Mouse (Mus musculus) embryonic facial prominence, embryonic 14.5 days (tissue): Measurements from ENCODE around the gene Dcaf4. TPM values are rescaled to one million over a fixed set of nuclear protein-coding genes. Genes with fewer than 3 reads are reported as not detected.

ENCODE experiments used
- ATAC-seq: fragments of 200-750 bp; cut with Nextera tagmentation; 2 replicates; pipeline ENCODE4 v1.8.0; 2017; ENCODE audit warnings: low read depth, moderate number of reproducible peaks, moderate TSS enrichment
- DNase-seq: peaks from one replicate; pipeline ENCODE4 v3.0.0-alpha.2; 2015; ENCODE audit warnings: low spot score
- H3K27ac ChIP-seq: fragments of 300-500 bp; sonication (generic); replicated peaks from 2 replicates; pipeline ENCODE4 v1.5.1; 2014; ENCODE audit warnings: low read depth, mild to moderate bottlenecking, low read length, moderate library complexity
- H3K27me3 ChIP-seq: fragments of 300-500 bp; sonication (generic); replicated peaks from 2 replicates; pipeline ENCODE4 v1.6.1; 2014; ENCODE audit warnings: low read length; ENCODE audit not compliant: control insufficient read depth, insufficient read depth
- H3K36me3 ChIP-seq: fragments of 300-500 bp; sonication (generic); 2 replicates; pipeline ENCODE4 v1.6.1; 2014; ENCODE audit warnings: low read length, mixed read lengths; ENCODE audit not compliant: control insufficient read depth, insufficient read depth
- H3K4me1 ChIP-seq: fragments of 300-500 bp; sonication (generic); 2 replicates; pipeline ENCODE4 v1.6.1; 2014; ENCODE audit warnings: antibody characterized with exemption, low read length; ENCODE audit not compliant: control insufficient read depth, insufficient read depth
- H3K4me2 ChIP-seq: fragments of 300-500 bp; sonication (generic); 2 replicates; pipeline ENCODE4 v1.6.1; 2014; ENCODE audit warnings: low read depth, mild to moderate bottlenecking, low read length, moderate library complexity, mixed read lengths
- H3K4me3 ChIP-seq: fragments of 300-500 bp; sonication (generic); 2 replicates; pipeline ENCODE4 v1.5.1; 2014; ENCODE audit warnings: low read depth, mild to moderate bottlenecking, low read length
- H3K9ac ChIP-seq: fragments of 300-500 bp; sonication (generic); 2 replicates; pipeline ENCODE4 v1.6.1; 2014; ENCODE audit warnings: low read depth, mild to moderate bottlenecking, low read length, moderate library complexity, mixed read lengths
- H3K9me3 ChIP-seq: fragments of 300-500 bp; sonication (generic); 2 replicates; pipeline ENCODE4 v1.6.1; 2016; ENCODE audit warnings: low read length; ENCODE audit not compliant: control insufficient read depth
- WGBS: fragments of 180-500 bp; shearing (Covaris S2); extraction: QIAGEN DNeasy Blood & Tissue Kit; methylation state at CpG from one replicate; pipeline ENCODE4 v1.1.7; 2014; 5-methylcytosine and 5-hydroxymethylcytosine counted together
- polyA plus RNA-seq: library from polyadenylated mRNA; unstranded; fragments of >200 nt; fragmentation: Nextera tagmentation; extraction: Ambion mirVana; gene quantifications from 2 replicates; pipeline ENCODE4 v1.2.1, GENCODE M21; 2014

Dcaf4 gene
- polyA plus RNA-seq, 1 experiment from 2014 or later: 32.8 TPM

DNA sequence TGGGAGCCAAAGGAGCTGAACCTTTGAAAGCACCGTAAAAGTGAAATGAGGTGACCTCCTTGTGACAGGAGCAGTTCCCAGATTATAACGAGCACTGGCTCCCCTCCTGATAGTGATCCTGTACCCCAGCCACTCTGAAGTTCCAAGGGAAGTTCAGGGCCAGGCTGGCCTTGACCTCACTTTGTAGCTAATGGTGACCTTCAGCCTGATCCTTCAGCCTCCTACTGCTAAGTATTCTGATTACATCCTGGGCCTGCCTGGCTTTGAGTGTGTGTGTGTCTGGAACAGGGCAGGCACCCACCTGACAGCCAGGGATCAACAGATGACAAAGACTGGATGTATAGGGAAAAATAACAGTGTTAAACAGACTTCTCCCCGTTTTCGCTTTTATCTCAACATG lies 3.6 kb downstream of the Dcaf4 start:
- H3K27me3 ChIP-seq: no peaks in the 10 kb centered on the region
- H3K9me3 ChIP-seq: no peaks in the 10 kb centered on the region
- H3K4me1 ChIP-seq: peaks cover 8% of the 10 kb centered on the region
- H3K4me3 ChIP-seq: no peak overlapping the region
- H3K36me3 ChIP-seq: peaks cover 2% of the 10 kb centered on the region; the same call in 1 of the 2 replicates
- H3K4me2 ChIP-seq: no peak overlapping the region
- no peak overlapping the region for H3K9ac ChIP-seq
- 66% methylated on average over 4 of the region's 4 CpGs for WGBS
- DNase-seq (no peak), ATAC-seq (no peak)
- H3K27ac ChIP-seq: no peak overlapping the region

DNA sequence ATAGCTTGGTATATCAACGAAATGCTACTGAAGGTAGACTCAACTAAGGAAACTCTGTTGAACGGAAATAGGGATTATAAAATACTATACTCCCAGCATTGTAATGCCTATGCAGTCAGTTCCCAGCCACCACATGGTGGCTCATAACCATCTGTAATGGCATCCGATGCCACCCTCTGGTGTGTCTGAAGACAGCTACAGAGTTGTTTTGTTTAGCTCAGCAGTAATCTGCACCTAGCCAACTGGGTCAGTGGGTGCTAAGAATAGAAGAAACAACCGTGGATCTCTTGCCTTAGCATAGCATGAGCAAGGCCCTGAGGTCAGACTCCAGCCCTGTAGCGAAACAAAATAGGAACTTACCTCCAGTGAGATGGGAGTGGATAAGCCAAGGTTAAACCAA lies 4.1 kb downstream of the Dcaf4 start:
- no peak overlapping the region for H3K9ac ChIP-seq
- no peak overlapping the region for H3K4me2 ChIP-seq
- DNase-seq (no peak), ATAC-seq (no peak)
- peaks cover 8% of the 10 kb centered on the region for H3K4me1 ChIP-seq
- no peak overlapping the region for H3K27ac ChIP-seq
- H3K36me3 ChIP-seq: peaks cover 5% of the 10 kb centered on the region; the same call in 1 of the 2 replicates
- H3K9me3 ChIP-seq: no peaks in the 10 kb centered on the region
- 72% methylated on average over 5 of the region's 5 CpGs for WGBS
- H3K27me3 ChIP-seq: no peaks in the 10 kb centered on the region
- H3K4me3 ChIP-seq: no peak overlapping the region

DNA sequence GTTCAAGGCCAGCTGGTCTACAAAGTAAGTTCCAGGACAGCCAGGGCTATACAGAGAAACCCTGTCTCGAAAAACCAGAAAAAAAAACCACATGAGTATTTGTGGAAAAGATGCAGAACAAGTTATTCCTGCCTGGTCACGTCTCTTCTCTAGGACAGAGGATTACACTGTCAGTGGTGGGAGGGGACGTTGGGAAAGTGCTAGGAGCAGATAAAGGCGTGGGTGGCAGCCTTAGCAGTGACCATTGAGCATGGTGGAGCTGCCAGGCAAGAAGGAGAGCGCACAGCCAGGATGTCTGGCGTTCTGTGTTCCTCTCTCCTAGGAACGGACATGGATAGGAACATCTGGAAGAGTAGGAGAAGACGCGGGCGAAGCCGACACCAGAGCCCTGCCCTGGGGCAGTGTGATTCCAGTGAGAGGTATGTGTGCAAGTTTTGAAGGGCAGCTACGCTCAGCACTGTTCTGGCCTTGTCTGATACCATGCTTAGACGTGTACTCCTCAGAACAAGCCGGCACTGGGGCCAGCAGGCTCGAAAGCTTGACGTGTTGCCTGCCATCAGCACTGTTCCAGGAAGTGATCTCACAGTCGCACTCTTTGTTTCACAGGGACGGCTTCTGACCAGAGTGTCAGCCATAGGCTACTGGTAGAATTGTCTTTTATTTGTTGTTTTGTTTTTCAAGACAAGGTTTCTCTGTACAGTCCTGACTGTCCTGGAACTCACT lies 5.7 kb downstream of the Dcaf4 start:
- Histone ChIP-seq H3K9me3 (no peaks in the 10 kb centered on the region), H3K36me3 (peaks cover 17% of the 10 kb centered on the region; the same call in 1 of the 2 replicates), H3K4me2 (no peak overlapping the region), H3K9ac (no peak overlapping the region), H3K4me1 (peaks cover 7% of the 10 kb centered on the region), H3K27ac (no peak overlapping the region; the same call in 1 of the 2 replicates), H3K27me3 (no peaks in the 10 kb centered on the region), H3K4me3 (no peak overlapping the region)
- WGBS: 58% methylated on average over 17 of the region's 18 CpGs
- peak; percentile 61; the same call in 1 of the 2 replicates for ATAC-seq
- peak; percentile 80 for DNase-seq

DNA sequence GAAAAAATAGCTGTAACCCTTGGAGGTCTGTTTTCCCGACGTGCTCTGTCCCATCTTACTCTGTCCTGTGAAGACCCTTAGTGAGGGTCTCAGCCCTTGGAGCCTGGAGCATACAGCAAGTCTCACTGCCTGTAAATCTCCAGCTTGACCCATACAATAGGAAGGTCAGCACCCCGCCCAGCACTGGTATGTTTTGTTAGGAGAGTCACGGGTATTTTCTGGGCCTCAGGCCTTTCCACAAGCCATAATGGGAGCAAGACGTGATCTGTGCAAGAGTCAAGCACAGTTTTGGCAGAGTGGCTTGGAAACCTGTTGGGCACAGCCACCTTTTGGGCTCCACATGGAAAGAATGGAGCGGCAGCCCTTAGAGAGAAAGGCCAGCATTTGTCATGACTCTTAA lies 7.5 kb downstream of the Dcaf4 start:
- no peaks in the 10 kb centered on the region for H3K4me1 ChIP-seq
- ATAC-seq (no peak), DNase-seq (no peak)
- H3K9me3 ChIP-seq: no peaks in the 10 kb centered on the region
- no peaks in the 10 kb centered on the region for H3K27me3 ChIP-seq
- peaks cover 34% of the 10 kb centered on the region for H3K36me3 ChIP-seq
- H3K4me2 ChIP-seq: no peak overlapping the region
- H3K27ac ChIP-seq: no peak overlapping the region
- no peak overlapping the region for H3K9ac ChIP-seq
- 48% methylated on average over 6 of the region's 6 CpGs for WGBS
- H3K4me3 ChIP-seq: no peak overlapping the region

DNA sequence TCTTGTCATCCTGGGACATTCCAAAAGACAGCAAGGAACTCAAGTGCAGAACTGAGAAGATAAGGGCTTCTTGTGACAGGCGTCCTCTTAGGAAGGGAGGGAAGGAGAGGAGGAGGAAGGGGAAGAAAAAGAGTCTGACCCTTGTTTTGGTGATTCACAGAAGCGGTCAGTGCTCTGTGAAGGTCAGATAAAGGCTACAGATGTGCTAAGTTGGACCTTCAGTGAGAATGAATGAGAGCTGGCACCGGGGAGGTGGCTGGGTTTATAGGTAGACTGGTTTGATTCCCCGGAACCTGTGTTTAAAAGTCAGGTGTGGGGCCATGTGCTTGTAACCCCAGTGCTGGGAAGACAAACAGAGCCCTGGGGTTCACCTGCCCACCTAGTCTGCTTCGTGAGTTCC lies 8.4 kb downstream of the Dcaf4 start:
- no peak overlapping the region for H3K4me2 ChIP-seq
- H3K9ac ChIP-seq: no peak overlapping the region
- H3K4me1 ChIP-seq: no peaks in the 10 kb centered on the region
- H3K9me3 ChIP-seq: no peaks in the 10 kb centered on the region
- peaks cover 42% of the 10 kb centered on the region for H3K36me3 ChIP-seq
- H3K27me3 ChIP-seq: no peaks in the 10 kb centered on the region
- ATAC-seq: no peak
- no peak for DNase-seq
- WGBS: 88% methylated on average over 5 of the region's 5 CpGs
- H3K27ac ChIP-seq: no peak overlapping the region
- H3K4me3 ChIP-seq: no peak overlapping the region

DNA sequence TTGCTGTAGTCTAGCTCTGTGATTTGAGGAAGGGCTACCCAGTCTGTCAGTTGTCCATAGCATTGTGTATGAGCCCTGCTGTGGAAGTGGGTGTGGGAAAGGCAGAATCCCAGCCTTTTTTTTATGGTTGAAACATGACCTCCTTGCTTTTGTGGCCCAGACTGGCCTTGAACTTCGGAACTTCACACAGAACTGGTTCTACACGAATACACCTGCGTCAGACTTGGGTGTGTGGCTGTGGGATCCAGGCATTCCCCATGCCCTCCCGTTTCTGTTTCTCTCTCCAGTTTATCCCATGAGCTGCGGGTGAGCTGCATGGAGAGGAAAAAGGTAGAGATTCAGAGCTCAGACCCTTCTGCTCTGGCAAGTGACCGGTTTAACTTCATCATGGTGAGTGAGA lies 11.7 kb downstream of the Dcaf4 start:
- H3K4me2 ChIP-seq: no peak overlapping the region
- H3K27ac ChIP-seq: no peak overlapping the region
- whole genome bisulfite sequencing: 91% methylated on average over 6 of the region's 6 CpGs
- H3K4me3 ChIP-seq: no peak overlapping the region
- no peak overlapping the region for H3K9ac ChIP-seq
- DNase-seq (no peak), ATAC-seq (no peak)
- H3K4me1 ChIP-seq: peaks cover 9% of the 10 kb centered on the region; the same call in 1 of the 2 replicates
- peaks cover 63% of the 10 kb centered on the region for H3K36me3 ChIP-seq
- H3K27me3 ChIP-seq: no peaks in the 10 kb centered on the region
- no peaks in the 10 kb centered on the region for H3K9me3 ChIP-seq

DNA sequence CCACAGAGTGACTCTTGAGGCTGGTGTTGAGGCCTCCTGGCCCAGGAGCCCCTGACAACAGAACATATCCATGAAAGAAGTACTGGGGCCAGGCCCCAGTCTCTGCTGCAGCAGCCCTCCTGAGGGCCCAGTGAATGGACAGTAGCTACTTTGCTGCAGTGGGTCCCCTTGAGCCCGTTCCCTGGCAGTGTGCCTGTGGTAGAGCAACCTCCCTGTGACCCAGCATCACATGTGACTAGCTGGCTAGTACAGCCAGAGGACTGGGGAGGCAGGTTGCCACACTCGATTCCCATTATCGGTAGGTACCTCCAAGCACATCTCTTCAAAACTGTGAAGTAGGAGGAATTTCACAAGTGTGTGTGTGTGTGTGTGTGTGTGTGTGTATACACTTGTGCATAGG lies 12.7 kb downstream of the Dcaf4 start:
- 91% methylated on average over 3 of the region's 3 CpGs for WGBS
- H3K4me3 ChIP-seq: no peak overlapping the region
- no peak overlapping the region for H3K27ac ChIP-seq
- no peak overlapping the region for H3K9ac ChIP-seq
- no peak overlapping the region for H3K4me2 ChIP-seq
- no peaks in the 10 kb centered on the region for H3K9me3 ChIP-seq
- peaks cover 9% of the 10 kb centered on the region; the same call in 1 of the 2 replicates for H3K4me1 ChIP-seq
- peaks cover 70% of the 10 kb centered on the region for H3K36me3 ChIP-seq
- DNase-seq (no peak), ATAC-seq (no peak)
- H3K27me3 ChIP-seq: no peaks in the 10 kb centered on the region

DNA sequence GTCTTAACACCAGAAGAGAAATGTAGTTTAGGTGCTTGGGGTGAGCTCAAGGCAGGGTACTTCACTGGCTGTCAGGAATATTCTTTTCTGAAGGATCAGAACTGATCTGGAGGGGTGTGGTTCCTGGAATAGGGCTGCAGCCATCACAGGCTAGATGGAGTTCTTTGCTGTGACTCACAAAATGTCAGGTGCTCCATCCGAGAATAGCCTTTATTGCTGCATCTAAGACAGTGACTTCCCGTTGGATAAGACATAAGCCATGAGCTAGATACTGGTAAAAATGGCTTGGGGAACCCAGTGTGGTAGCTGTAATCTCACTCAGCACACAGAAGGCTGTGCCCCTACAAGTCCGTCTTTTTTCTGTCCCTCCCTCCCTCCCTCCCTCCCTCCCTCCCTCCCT lies 13.9 kb downstream of the Dcaf4 start:
- H3K9ac ChIP-seq: no peak overlapping the region
- H3K27ac ChIP-seq: no peak overlapping the region
- WGBS: 86% methylated on average over 3 of the region's 3 CpGs
- no peaks in the 10 kb centered on the region for H3K27me3 ChIP-seq
- DNase-seq (no peak), ATAC-seq (no peak)
- peaks cover 9% of the 10 kb centered on the region; the same call in 1 of the 2 replicates for H3K4me1 ChIP-seq
- peaks cover 78% of the 10 kb centered on the region for H3K36me3 ChIP-seq
- H3K4me3 ChIP-seq: no peak overlapping the region
- no peaks in the 10 kb centered on the region for H3K9me3 ChIP-seq
- no peak overlapping the region for H3K4me2 ChIP-seq

DNA sequence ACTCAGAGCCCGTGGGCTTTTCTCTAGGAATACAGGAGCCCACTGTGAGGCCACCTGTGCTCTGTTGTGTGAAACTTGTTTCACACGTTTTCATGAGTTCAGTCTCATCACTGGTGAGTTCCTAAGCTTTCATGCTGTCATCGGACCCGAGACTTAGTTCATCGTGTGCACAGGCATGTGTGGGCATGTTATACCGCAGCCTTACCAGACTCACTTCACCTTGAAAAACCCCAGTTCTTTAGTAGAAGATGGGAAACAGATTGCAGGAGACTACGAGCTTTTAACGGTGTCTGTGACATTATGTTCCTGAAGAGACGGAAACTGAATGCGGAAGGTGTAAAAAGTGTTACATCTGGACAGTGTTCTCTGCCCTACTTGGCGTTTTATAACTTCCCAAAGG lies 15.2 kb downstream of the Dcaf4 start:
- H3K9me3 ChIP-seq: no peaks in the 10 kb centered on the region
- no peak overlapping the region for H3K27ac ChIP-seq
- WGBS: 62% methylated on average over 11 of the region's 11 CpGs
- ATAC-seq (no peak), DNase-seq (peak; percentile 35)
- H3K4me3 ChIP-seq: no peak overlapping the region
- H3K9ac ChIP-seq: no peak overlapping the region
- H3K36me3 ChIP-seq: peaks cover 84% of the 10 kb centered on the region
- peaks cover 9% of the 10 kb centered on the region; the same call in 1 of the 2 replicates for H3K4me1 ChIP-seq
- H3K4me2 ChIP-seq: no peak overlapping the region
- no peaks in the 10 kb centered on the region for H3K27me3 ChIP-seq
